Mouse (Mus musculus): Measurements from ENCODE around the gene Tyro3.

The Tyro3 gene

GRCm38 (mm10) chr2:119804776-119805175, 7.2 kb downstream of the Tyro3 start:
- DNase-seq (ENCODE audit: low spot score), result no peak

GRCm38 (mm10) chr2:119805536-119805935, 8.0 kb downstream of the Tyro3 start:
- no peak for DNase-seq (ENCODE audit: low spot score)

GRCm38 (mm10) chr2:119808438-119808837, 10.9 kb downstream of the Tyro3 start:
- DNase-seq (ENCODE audit: low spot score), result no peak

- DNase-seq (ENCODE audit: low spot score), result no peak
Measured at GRCm38 (mm10) chr2:119808881-119809280, 11.3 kb downstream of the Tyro3 start.

GRCm38 (mm10) chr2:119810890-119811289, 13.4 kb downstream of the Tyro3 start:
- DNase-seq (ENCODE audit: low spot score), result no peak

GRCm38 (mm10) chr2:119811490-119812146, 14.1 kb downstream of the Tyro3 start:
- no peak for DNase-seq (ENCODE audit: low spot score)

GRCm38 (mm10) chr2:119814376-119814933, 16.9 kb downstream of the Tyro3 start:
- DNase-seq (ENCODE audit: low spot score), result peak; percentile 61

- no peak for DNase-seq (ENCODE audit: low spot score)
Measured at GRCm38 (mm10) chr2:119816611-119817010, 19.1 kb downstream of the Tyro3 start.

GRCm38 (mm10) chr2:119817047-119817446, 19.5 kb downstream of the Tyro3 start:
- DNase-seq (ENCODE audit: low spot score), result no peak

GRCm38 (mm10) chr2:119818668-119819272, 21.2 kb downstream of the Tyro3 start:
- no peak for DNase-seq (ENCODE audit: low spot score)

GRCm38 (mm10) chr2:119821136-119821535, 23.6 kb downstream of the Tyro3 start:
- no peak for DNase-seq (ENCODE audit: low spot score)

GRCm38 (mm10) chr2:119830579-119830978, 33.0 kb downstream of the Tyro3 start:
- DNase-seq (ENCODE audit: low spot score), result no peak

- no peak for DNase-seq (ENCODE audit: low spot score)
Measured at GRCm38 (mm10) chr2:119834231-119834630, 36.7 kb downstream of the Tyro3 start.

GRCm38 (mm10) chr2:119837616-119838015, 40.1 kb downstream of the Tyro3 start:
- no peak for DNase-seq (ENCODE audit: low spot score)

- DNase-seq (ENCODE audit: low spot score), result no peak
Measured at GRCm38 (mm10) chr2:119838363-119839156, 41.0 kb downstream of the Tyro3 start.

GRCm38 (mm10) chr2:119840008-119840407, 42.5 kb downstream of the Tyro3 start:
- DNase-seq (ENCODE audit: low spot score), result no peak

GRCm38 (mm10) chr2:119842000-119842399, 44.5 kb downstream of the Tyro3 start:
- DNase-seq (ENCODE audit: low spot score), result no peak

- no peak for DNase-seq (ENCODE audit: low spot score)
Measured at GRCm38 (mm10) chr2:119843526-119843925, 46.0 kb downstream of the Tyro3 start.

GRCm38 (mm10) chr2:119845882-119846546, 48.5 kb downstream of the Tyro3 start:
- no peak for DNase-seq (ENCODE audit: low spot score)

GRCm38 (mm10) chr2:119846929-119847328, 49.4 kb downstream of the Tyro3 start:
- DNase-seq (ENCODE audit: low spot score), result no peak

GRCm38 (mm10) chr2:119853811-119854210, 56.3 kb downstream of the Tyro3 start:
- no peak for DNase-seq (ENCODE audit: low spot score)

- DNase-seq (ENCODE audit: low spot score), result no peak
Measured at GRCm38 (mm10) chr2:119855310-119855850, 57.8 kb downstream of the Tyro3 start.

All from ovary, postnatal 14 days (tissue).